Mouse (Mus musculus) forebrain, embryonic 12.5 days (tissue): ENCODE results near the gene R3hdm2. TPM values are rescaled to one million over a fixed set of nuclear protein-coding genes. Genes with fewer than 3 reads are reported as not detected.

Experiments used
- ATAC-seq: fragments of 200-750 bp; cut with Nextera tagmentation; 2 replicates; pipeline ENCODE4 v1.8.0; 2017; ENCODE audit warnings: moderate TSS enrichment; ENCODE audit not compliant: low FRiP score
- H3K27ac ChIP-seq: fragments of 300-500 bp; sonication (generic); 2 replicates; pipeline ENCODE4 v1.5.1; 2016; ENCODE audit warnings: mild to moderate bottlenecking
- H3K27me3 ChIP-seq: fragments of 300-500 bp; sonication (generic); 2 replicates; pipeline ENCODE4 v1.6.1; 2016; ENCODE audit warnings: mild to moderate bottlenecking
- H3K36me3 ChIP-seq: fragments of 300-500 bp; sonication (generic); replicated peaks from 2 replicates; pipeline ENCODE4 v1.6.1; 2016; ENCODE audit warnings: mild to moderate bottlenecking
- H3K4me1 ChIP-seq: fragments of 300-500 bp; sonication (generic); 2 replicates; pipeline ENCODE4 v1.6.1; 2016
- H3K4me2 ChIP-seq: fragments of 300-500 bp; sonication (generic); 2 replicates; pipeline ENCODE4 v1.6.1; 2016; ENCODE audit warnings: mild to moderate bottlenecking, moderate library complexity
- H3K4me3 ChIP-seq: fragments of 300-500 bp; sonication (generic); replicated peaks from 2 replicates; pipeline ENCODE4 v1.5.1; 2016; ENCODE audit warnings: mild to moderate bottlenecking
- H3K9ac ChIP-seq: fragments of 300-500 bp; sonication (generic); 2 replicates; pipeline ENCODE4 v1.6.1; 2016; ENCODE audit warnings: mild to moderate bottlenecking
- H3K9me3 ChIP-seq: fragments of 300-500 bp; sonication (generic); 2 replicates; pipeline ENCODE4 v1.6.1; 2016
- WGBS: fragments of 180-500 bp; shearing (Covaris S2); methylation state at CpG from one replicate; pipeline ENCODE4 v1.1.7; 2016; 5-methylcytosine and 5-hydroxymethylcytosine counted together
- polyA plus RNA-seq: library from polyadenylated mRNA; unstranded; fragments of >200 nt; fragmentation: Nextera tagmentation; extraction: Ambion mirVana; gene quantifications from 2 replicates; pipeline ENCODE4 v1.2.1, GENCODE M21; 2016

Gene R3hdm2
- polyA plus RNA-seq, 1 experiment from 2014 or later, result 37.5 TPM

- Histone ChIP-seq H3K27me3 (no peaks in the 10 kb centered on the region), H3K36me3 (peaks cover 76% of the 10 kb centered on the region), H3K9ac (no peak overlapping the region), H3K9me3 (no peaks in the 10 kb centered on the region), H3K4me3 (no peak overlapping the region), H3K27ac (peak overlapping the region; percentile 50; the same call in 1 of the 2 replicates), H3K4me1 (no peaks in the 10 kb centered on the region), H3K4me2 (no peak overlapping the region)
- no peak for ATAC-seq
- WGBS, result 84% methylated on average over 18 of the region's 18 CpGs
Measured at GRCm38 (mm10) chr10:127490160-127491127, 110.3 kb downstream of the R3hdm2 start.

GRCm38 (mm10) chr10:127491128-127491512 is 111.0 kb downstream of the R3hdm2 start:
- WGBS, result 82% methylated on average over 8 of the region's 8 CpGs
- Histone ChIP-seq H3K27me3 (no peaks in the 10 kb centered on the region), H3K9me3 (no peaks in the 10 kb centered on the region), H3K4me2 (no peak overlapping the region), H3K4me1 (no peaks in the 10 kb centered on the region), H3K27ac (peak overlapping the region; percentile 50; the same call in 1 of the 2 replicates), H3K9ac (no peak overlapping the region), H3K36me3 (peaks cover 78% of the 10 kb centered on the region), H3K4me3 (no peak overlapping the region)
- no peak for ATAC-seq

- Histone ChIP-seq H3K9ac (no peak overlapping the region), H3K4me1 (no peaks in the 10 kb centered on the region), H3K27ac (no peak overlapping the region), H3K9me3 (no peaks in the 10 kb centered on the region), H3K27me3 (no peaks in the 10 kb centered on the region), H3K4me3 (no peak overlapping the region), H3K4me2 (no peak overlapping the region), H3K36me3 (peaks cover 85% of the 10 kb centered on the region)
- no peak for ATAC-seq
- WGBS, result 87% methylated on average over 3 of the region's 3 CpGs
Measured at GRCm38 (mm10) chr10:127492118-127492517, 112.0 kb downstream of the R3hdm2 start.

- Histone ChIP-seq H3K4me3 (no peak overlapping the region), H3K27me3 (no peaks in the 10 kb centered on the region), H3K4me2 (no peak overlapping the region), H3K4me1 (no peaks in the 10 kb centered on the region), H3K9me3 (no peaks in the 10 kb centered on the region), H3K36me3 (peaks cover 84% of the 10 kb centered on the region), H3K27ac (no peak overlapping the region), H3K9ac (no peak overlapping the region)
- WGBS, result 97% methylated on average over 3 of the region's 3 CpGs
- ATAC-seq, result no peak
Measured at GRCm38 (mm10) chr10:127496156-127496555, 116.0 kb downstream of the R3hdm2 start.

- H3K9ac ChIP-seq, result no peak overlapping the region
- H3K27me3 ChIP-seq, result no peaks in the 10 kb centered on the region
- H3K4me1 ChIP-seq, result no peaks in the 10 kb centered on the region
- H3K9me3 ChIP-seq, result no peaks in the 10 kb centered on the region
- H3K27ac ChIP-seq, result no peak overlapping the region
- H3K36me3 ChIP-seq, result peaks cover 53% of the 10 kb centered on the region
- WGBS, result 86% methylated on average over 5 of the region's 5 CpGs
- no peak overlapping the region for H3K4me3 ChIP-seq
- ATAC-seq, result no peak
- no peak overlapping the region for H3K4me2 ChIP-seq
Measured at GRCm38 (mm10) chr10:127499516-127499915, 119.4 kb downstream of the R3hdm2 start.

GRCm38 (mm10) chr10:127500042-127500441 is 119.9 kb downstream of the R3hdm2 start:
- Histone ChIP-seq H3K27me3 (no peaks in the 10 kb centered on the region), H3K9me3 (no peaks in the 10 kb centered on the region), H3K4me1 (no peaks in the 10 kb centered on the region), H3K36me3 (peaks cover 48% of the 10 kb centered on the region), H3K4me2 (no peak overlapping the region), H3K4me3 (no peak overlapping the region), H3K9ac (no peak overlapping the region), H3K27ac (no peak overlapping the region)
- ATAC-seq, result no peak
- WGBS, result 82% methylated on average over 4 of the region's 4 CpGs

- Histone ChIP-seq H3K9ac (no peak within 1 kb of the TSS), H3K4me3 (no peak within 1 kb of the TSS), H3K4me1 (no peaks in the 10 kb centered on the region), H3K9me3 (no peaks in the 10 kb centered on the region), H3K27ac (no peak within 1 kb of the TSS), H3K36me3 (peaks cover 38% of the 10 kb centered on the region), H3K27me3 (0 out of 2 replicates have a peak, but pooled peaks cover 2% of the 10 kb centered on the region), H3K4me2 (no peak within 1 kb of the TSS)
- WGBS, result 79% methylated on average over 13 of the region's 13 CpGs
- no peak for ATAC-seq
Measured at GRCm38 (mm10) chr10:127500894-127501893, 121.1 kb downstream of the R3hdm2 start, which contains the start of gene Stac3. Gene Stac3, plus strand, starts transcription at chr10:127501686.

- Histone ChIP-seq H3K4me2 (peak overlapping the region; percentile 76), H3K9me3 (no peaks in the 10 kb centered on the region), H3K4me3 (0 out of 2 replicates have a peak overlapping the region, but pooled peaks have one; percentile 43), H3K36me3 (no peaks in the 10 kb centered on the region), H3K9ac (0 out of 2 replicates have a peak overlapping the region, but pooled peaks have one; percentile 7), H3K4me1 (peaks cover 50% of the 10 kb centered on the region), H3K27me3 (peaks cover 67% of the 10 kb centered on the region), H3K27ac (peak overlapping the region; percentile 94; the same call in 1 of the 2 replicates)
- 1% methylated on average over 15 of the region's 15 CpGs for WGBS
- ATAC-seq, result no peak
Measured at GRCm38 (mm10) chr10:127508239-127508638, 128.1 kb downstream of the R3hdm2 start.

GRCm38 (mm10) chr10:127509051-127509836 is 129.1 kb downstream of the R3hdm2 start:
- Histone ChIP-seq H3K4me3 (peak overlapping the region; percentile 43), H3K9ac (peak overlapping the region; percentile 40), H3K4me1 (peaks cover 60% of the 10 kb centered on the region), H3K4me2 (peak overlapping the region; percentile 76), H3K9me3 (no peaks in the 10 kb centered on the region), H3K27me3 (peaks cover 77% of the 10 kb centered on the region), H3K36me3 (no peaks in the 10 kb centered on the region), H3K27ac (peak overlapping the region; percentile 94)
- under 1% methylated on average over 35 of the region's 35 CpGs for WGBS
- ATAC-seq, result peak; percentile 74

GRCm38 (mm10) chr10:127509837-127510701 is 129.9 kb downstream of the R3hdm2 start:
- Histone ChIP-seq H3K4me3 (peak overlapping the region; percentile 43), H3K9me3 (no peaks in the 10 kb centered on the region), H3K27ac (peak overlapping the region; percentile 94), H3K27me3 (peaks cover 86% of the 10 kb centered on the region), H3K9ac (peak overlapping the region; percentile 40), H3K4me2 (peak overlapping the region; percentile 76), H3K4me1 (peaks cover 68% of the 10 kb centered on the region), H3K36me3 (no peaks in the 10 kb centered on the region)
- 2% methylated on average over 17 of the region's 17 CpGs for WGBS
- peak; percentile 15; the same call in 1 of the 2 replicates for ATAC-seq
